In genomic region chr11:118998540-118999265, GRCm38 (mm10) we compare ENCODE assay signal across 9 mouse cellular contexts. TPM values are rescaled to one million over a fixed set of nuclear protein-coding genes. Genes with fewer than 3 reads are reported as not detected.
A peak's percentile ranks its signal among the peaks of the same experiment; 100 is the strongest.
DNase-seq lines count a peak whose midpoint lies in the region; ATAC-seq and TF ChIP-seq lines count a peak whose summit lies in the region.
"Had no signal": no experiment of that assay in that cellular context is flagged by ENCODE, and none has a peak within 500 bp of the region (broad histone marks: within the 10 kb centered on the region; RNA-seq: fewer than 3 reads in every experiment).

No protein-coding gene starts in this region.

- TF ChIP-seq POLR2A in CH12.LX (IDR thresholded peaks at IDR 0.05; ENCODE audit: low read depth, low read length), result no peak
- TF ChIP-seq POLR2A in lung, adult 2 months (IDR thresholded peaks at IDR 0.05; ENCODE audit: borderline replicate concordance, extremely low read depth, low read depth, low read length), result no peak
- no peak for TF ChIP-seq POLR2A in thymus, adult 2 months (IDR thresholded peaks at IDR 0.05; ENCODE audit: control insufficient read depth, extremely low read depth, insufficient read depth, low read length, poor library complexity)

- intact Hi-C loops in heart, postnatal 14 days (cut with DNase I), result loop anchor here (2.0 kb wide), 2 partner anchors 24 to 190 kb away; partner anchors contain the start of gene Cbx2

- peaks cover 93% of the 10 kb centered on the region for H3K27me3 ChIP-seq in CH12.LX (replicated peaks)
- peaks cover 3% of the 10 kb centered on the region; the same call in 1 of the 2 replicates for H3K27me3 ChIP-seq in forebrain, embryonic 15.5 days
- H3K27me3 ChIP-seq in thymus, adult 2 months (ENCODE audit: control insufficient read depth, insufficient read depth, low read length), result peaks cover 3% of the 10 kb centered on the region; the same call in 1 of the 2 replicates

- no peak for TF ChIP-seq EP300 in CH12.LX (IDR thresholded peaks at IDR 0.05; ENCODE audit: low read length)

- peak; percentile 89 for TF ChIP-seq RAD21 in CH12.LX (IDR thresholded peaks at IDR 0.05; ENCODE audit: low read depth, low read length)

- no peak overlapping the region for H3K27ac ChIP-seq in CH12.LX (ENCODE audit: insufficient read depth, low read depth)
- H3K27ac ChIP-seq in forebrain, embryonic 15.5 days (replicated peaks), result peak overlapping the region; percentile 39; the same call in 1 of the 2 replicates
- no peak overlapping the region for H3K27ac ChIP-seq in thymus, adult 2 months (ENCODE audit: control insufficient read depth, insufficient read depth, low read length)

- dilution Hi-C loops in CH12.LX (cut with MboI; ENCODE audit: extremely low pct_ligation_motif_present, extremely low pct_unique_long_range_greater_than_20kb, low sequenced_read_pairs), result no loop called here

- H3K9me3 ChIP-seq in CH12.LX (replicated peaks; ENCODE audit: low read length), result peaks cover 16% of the 10 kb centered on the region
- H3K9me3 ChIP-seq in forebrain, embryonic 15.5 days, result no peaks in the 10 kb centered on the region

- H3K4me2 ChIP-seq in CH12.LX (ENCODE audit: insufficient read depth, low read depth, poor library complexity, severe bottlenecking), result no peak overlapping the region
- H3K4me2 ChIP-seq in forebrain, embryonic 15.5 days (replicated peaks), result peak overlapping the region; percentile 50

- peaks cover 2 to 4% of the 10 kb centered on the region in 2 experiments; a peak in 3 of 4 replicates for H3K4me1 ChIP-seq in CH12.LX (ENCODE audit: control insufficient read depth in 1 of 2, insufficient read depth in 2 of 2)
- peaks cover 20% of the 10 kb centered on the region for H3K4me1 ChIP-seq in forebrain, embryonic 15.5 days
- H3K4me1 ChIP-seq in lung, adult 2 months (ENCODE audit: control insufficient read depth, insufficient read depth, low read length), result peaks cover 5% of the 10 kb centered on the region; the same call in 1 of the 2 replicates
- peaks cover 15% of the 10 kb centered on the region for H3K4me1 ChIP-seq in thymus, adult 2 months (replicated peaks; ENCODE audit: control insufficient read depth, insufficient read depth, low read length)

- no peaks in the 10 kb centered on the region for H3K36me3 ChIP-seq in CH12.LX (replicated peaks in 1 of 2; ENCODE audit: control insufficient read depth in 1 of 2, insufficient read depth in 1 of 2, low read length in 1 of 2)
- H3K36me3 ChIP-seq in forebrain, embryonic 15.5 days, result no peaks in the 10 kb centered on the region
- H3K36me3 ChIP-seq in thymus, adult 2 months (ENCODE audit: control insufficient read depth, insufficient read depth, low read length), result no peaks in the 10 kb centered on the region

- in situ Hi-C loops in CH12.LX (cut with MboI; ENCODE audit: low pct_ligation_motif_present, low pct_unique_long_range_greater_than_20kb, low sequenced_read_pairs), result no loop called here

- no peak overlapping the region for H3K9ac ChIP-seq in CH12.LX (ENCODE audit: insufficient read depth, low read depth)
- peak overlapping the region; percentile 22; the same call in 1 of the 2 replicates for H3K9ac ChIP-seq in forebrain, embryonic 15.5 days (replicated peaks)

- H3K4me3 ChIP-seq in CH12.LX (replicated peaks in 1 of 3; ENCODE audit: low read depth in 2 of 3, low read length in 2 of 3, poor library complexity in 1 of 3), result no peak overlapping the region
- H3K4me3 ChIP-seq in forebrain, embryonic 15.5 days, result peak overlapping the region; percentile 34
- no peak overlapping the region for H3K4me3 ChIP-seq in lung, adult 2 months (replicated peaks; ENCODE audit: extremely low read depth, low read depth, low read length)
- H3K4me3 ChIP-seq in thymus, adult 2 months (ENCODE audit: control insufficient read depth, insufficient read depth, low read length), result no peak overlapping the region
- H3K4me3 ChIP-seq: erythroblast, embryonic 14.5 days had no signal

- peak; percentile 65 for DNase-seq in CH12.LX (ENCODE audit: extremely low read depth)
- DNase-seq in heart, postnatal 14 days, result peak; percentile 80 to 88
- DNase-seq in kidney, postnatal 4 days, result peak; percentile 90 to 91
- peak; percentile 74 for DNase-seq in lung, adult 2 months
- peak; percentile 40 for DNase-seq in ovary, adult 18-20 months (ENCODE audit: low spot score)
- peak; percentile 83 for DNase-seq in thymus, adult 2 months

- peak; percentile 57 to 94 for TF ChIP-seq CTCF in CH12.LX (conservative IDR thresholded peaks at IDR 0.05 in 1 of 2, IDR thresholded peaks at IDR 0.05 in 1 of 2; ENCODE audit: low read depth in 2 of 2, low read length in 2 of 2)
- TF ChIP-seq CTCF in lung, adult 2 months (IDR thresholded peaks at IDR 0.05; ENCODE audit: insufficient read depth, low read length), result peak; percentile 59
- peak; percentile 83 for TF ChIP-seq CTCF in thymus, adult 2 months (IDR thresholded peaks at IDR 0.05; ENCODE audit: borderline replicate concordance, control insufficient read depth, extremely low read depth, insufficient read depth, low read length, poor library complexity)

- 4% methylated on average over 30 of the region's 30 CpGs for WGBS in forebrain, embryonic 15.5 days
- 14% methylated on average over 30 of the region's 30 CpGs for WGBS in lung, adult 2 months
- 24% methylated on average over 30 of the region's 30 CpGs for WGBS in thymus, adult 2 months

- ATAC-seq in cerebellum, adult (ENCODE audit: insufficient number of reproducible peaks, low FRiP score, low TSS enrichment), result peak; percentile 64; the same call in 1 of the 2 replicates
- ATAC-seq in forebrain, embryonic 15.5 days (replicated peaks), result peak; percentile 85

- no peaks in the 10 kb centered on the region for H3K79me2 ChIP-seq in CH12.LX (replicated peaks; ENCODE audit: control insufficient read depth, extremely low read depth, insufficient read depth, poor library complexity, severe bottlenecking)

TF ChIP-seq in CH12.LX, 34 proteins besides CTCF, POLR2A, EP300 and RAD21:
- TF ChIP-seq TBP (conservative IDR thresholded peaks at IDR 0.05; ENCODE audit: low read depth, low read length), result no peak
- peak; percentile 58 for TF ChIP-seq SIN3A (IDR thresholded peaks at IDR 0.05; ENCODE audit: low read length)
- TF ChIP-seq MXI1 (IDR thresholded peaks at IDR 0.05; ENCODE audit: low read depth, low read length), result no peak
- TF ChIP-seq MAFK (IDR thresholded peaks at IDR 0.05; ENCODE audit: insufficient replicate concordance, low read length), result peak; percentile 23; the same call in 1 of the 2 replicates
- TF ChIP-seq MEF2A (IDR thresholded peaks at IDR 0.05; ENCODE audit: borderline replicate concordance, low read depth, low read length), result 0 out of 2 replicates have a peak, but pooled peaks have one; percentile 39
- peak; percentile 64 for TF ChIP-seq IRF4 (IDR thresholded peaks at IDR 0.05; ENCODE audit: low read depth, low read length)
- TF ChIP-seq SMC3 (IDR thresholded peaks at IDR 0.05; ENCODE audit: low read depth, low read length), result peak; percentile 91
- peak; percentile 80 for TF ChIP-seq MAZ (IDR thresholded peaks at IDR 0.05; ENCODE audit: low read depth, low read length)
- peak; percentile 37; the same call in 1 of the 2 replicates for TF ChIP-seq NELFE (IDR thresholded peaks at IDR 0.05; ENCODE audit: low read depth, low read length)
- no peak for TF ChIP-seq UBTF (IDR thresholded peaks at IDR 0.05; ENCODE audit: low read depth, low read length)
- TF ChIP-seq ZC3H11A (IDR thresholded peaks at IDR 0.05; ENCODE audit: low read depth, low read length), result peak; percentile 46
TF ChIP-seq in CH12.LX: peak in this region for 8.

RNA-seq across cellular contexts. Expression of gene Enpp7, which starts 10.7 kb away (rescaled TPM):
- total RNA-seq in CH12.LX (2012; rRNA removed) (not detected in 2 replicates), CH12.LX (2014; rRNA removed) (not detected in 2 replicates)
- not detected in 2 replicates for polyA plus RNA-seq in CH12.LX (2012; ENCODE audit: insufficient read length, low read depth)
- not detected in 2 replicates for polyA plus RNA-seq in forebrain, embryonic 15.5 days (2015; fragmentation: Nextera tagmentation; extraction: Ambion mirVana)
- not detected for total RNA-seq in heart, postnatal 14 days (2021)
- 0.13 TPM in 1 of 2 replicates, not detected in the other for polyA plus RNA-seq in lung, adult 2 months (2012; rRNA removed)
- polyA plus RNA-seq in thymus, adult 2 months (2012; rRNA removed), result 0.11 and 0.17 TPM in 2 replicates
- polyA plus RNA-seq: erythroblast, embryonic 14.5 days had no signal

RNA-seq across cellular contexts. Expression of gene Cbx2, which starts 24.1 kb away (rescaled TPM):
- total RNA-seq in CH12.LX (2012; rRNA removed) (10.9 and 15.5 TPM in 2 replicates), CH12.LX (2014; rRNA removed) (2.6 and 2.8 TPM in 2 replicates)
- polyA plus RNA-seq in CH12.LX (2012; ENCODE audit: insufficient read length, low read depth), result 3.6 and 3.9 TPM in 2 replicates
- 30.4 and 31.8 TPM in 2 replicates for polyA plus RNA-seq in forebrain, embryonic 15.5 days (2015; fragmentation: Nextera tagmentation; extraction: Ambion mirVana)
- total RNA-seq in heart, postnatal 14 days (2021), result 1 to 10 TPM; 5.0 to 5.3 TPM
- polyA plus RNA-seq in lung, adult 2 months (2012; rRNA removed), result 2.9 and 4.4 TPM in 2 replicates
- 20.6 and 22.5 TPM in 2 replicates for polyA plus RNA-seq in thymus, adult 2 months (2012; rRNA removed)

RNA-seq across cellular contexts. Expression of gene Cbx8, which starts 42.1 kb away (rescaled TPM):
- total RNA-seq in CH12.LX (2012; rRNA removed) (8.5 and 10.2 TPM in 2 replicates), CH12.LX (2014; rRNA removed) (6.2 and 7.7 TPM in 2 replicates)
- 6.0 and 7.5 TPM in 2 replicates for polyA plus RNA-seq in CH12.LX (2012; ENCODE audit: insufficient read length, low read depth)
- 13.8 and 14.1 TPM in 2 replicates for polyA plus RNA-seq in forebrain, embryonic 15.5 days (2015; fragmentation: Nextera tagmentation; extraction: Ambion mirVana)
- 1 to 10 TPM; 6.0 to 6.1 TPM for total RNA-seq in heart, postnatal 14 days (2021)
- 3.8 and 3.9 TPM in 2 replicates for polyA plus RNA-seq in lung, adult 2 months (2012; rRNA removed)
- 8.1 and 8.2 TPM in 2 replicates for polyA plus RNA-seq in thymus, adult 2 months (2012; rRNA removed)

Comparison
In these comparisons a context has a peak if more than half of its experiments do, and no peak if none do; other contexts are left out.
1. DNase-seq: peak in every context shown above with its lines; median percentile 90 in kidney, postnatal 4 days; 84 in heart, postnatal 14 days; 83 in thymus, adult 2 months; 74 in lung, adult 2 months; 65 in CH12.LX; 40 in ovary, adult 18-20 months.